In genomic region chr6:33126574-33126973, GRCm38 (mm10) we compare ENCODE assay signal across 9 mouse cellular contexts.
A peak's percentile ranks its signal among the peaks of the same experiment; 100 is the strongest.
DNase-seq lines count a peak whose midpoint lies in the region; ATAC-seq and TF ChIP-seq lines count a peak whose summit lies in the region.
"Had no signal": no experiment of that assay in that cellular context is flagged by ENCODE, and none has a peak within 500 bp of the region (broad histone marks: within the 10 kb centered on the region; RNA-seq: fewer than 3 reads in every experiment).

No protein-coding gene starts in this region.

- 10% methylated on average over 8 of the region's 8 CpGs for WGBS in midbrain, embryonic 11.5 days
- 5% methylated on average over 8 of the region's 8 CpGs for WGBS in midbrain, embryonic 15.5 days
- 5% methylated on average over 8 of the region's 8 CpGs for WGBS in kidney, embryonic 16.5 days
- 6% methylated on average over 8 of the region's 8 CpGs for WGBS in liver, embryonic 14.5 days (ENCODE audit: insufficient replicate concordance)

- H3K4me1 ChIP-seq in midbrain, embryonic 11.5 days (ENCODE audit: control insufficient read depth, insufficient read depth, low read length) = no peaks in the 10 kb centered on the region
- no peaks in the 10 kb centered on the region for H3K4me1 ChIP-seq in midbrain, embryonic 15.5 days
- no peaks in the 10 kb centered on the region for H3K4me1 ChIP-seq in kidney, embryonic 16.5 days (ENCODE audit: insufficient read depth, low read length)
- no peaks in the 10 kb centered on the region for H3K4me1 ChIP-seq in liver, embryonic 14.5 days (replicated peaks; ENCODE audit: control insufficient read depth in 2 of 2, insufficient read depth in 2 of 2, low read length in 1 of 2)
- H3K4me1 ChIP-seq: embryonic facial prominence, embryonic 13.5 days had no signal

- ATAC-seq in midbrain, embryonic 11.5 days (ENCODE audit: low FRiP score) = peak; percentile 27; the same call in 1 of the 2 replicates
- no peak for ATAC-seq in midbrain, embryonic 15.5 days (replicated peaks)
- ATAC-seq in kidney, embryonic 16.5 days (ENCODE audit: low FRiP score, low TSS enrichment) = peak; percentile 70; the same call in 1 of the 2 replicates
- no peak for ATAC-seq in liver, embryonic 14.5 days (ENCODE audit: insufficient read depth)

- no peaks in the 10 kb centered on the region for H3K27me3 ChIP-seq in midbrain, embryonic 11.5 days (ENCODE audit: control insufficient read depth, insufficient read depth, low read length)
- no peaks in the 10 kb centered on the region for H3K27me3 ChIP-seq in midbrain, embryonic 15.5 days (replicated peaks)
- no peaks in the 10 kb centered on the region for H3K27me3 ChIP-seq in kidney, embryonic 16.5 days (ENCODE audit: insufficient read depth, low read length)
- no peaks in the 10 kb centered on the region for H3K27me3 ChIP-seq in liver, embryonic 14.5 days (ENCODE audit: control insufficient read depth, insufficient read depth, low read length)
- H3K27me3 ChIP-seq: embryonic facial prominence, embryonic 13.5 days had no signal

- no peak overlapping the region for H3K9ac ChIP-seq in midbrain, embryonic 11.5 days (ENCODE audit: low read length)
- H3K9ac ChIP-seq in midbrain, embryonic 15.5 days = no peak overlapping the region
- no peak overlapping the region for H3K9ac ChIP-seq in kidney, embryonic 16.5 days (replicated peaks; ENCODE audit: low read length)
- no peak overlapping the region for H3K9ac ChIP-seq in liver, embryonic 14.5 days (replicated peaks)
- H3K9ac ChIP-seq: embryonic facial prominence, embryonic 13.5 days had no signal

- H3K4me2 ChIP-seq in midbrain, embryonic 11.5 days = no peak overlapping the region
- no peak overlapping the region for H3K4me2 ChIP-seq in midbrain, embryonic 15.5 days
- no peak overlapping the region for H3K4me2 ChIP-seq in kidney, embryonic 16.5 days (replicated peaks; ENCODE audit: low read depth, low read length)
- no peak overlapping the region for H3K4me2 ChIP-seq in liver, embryonic 14.5 days (ENCODE audit: low read depth)
- H3K4me2 ChIP-seq: embryonic facial prominence, embryonic 13.5 days had no signal

- H3K4me3 ChIP-seq in midbrain, embryonic 11.5 days (ENCODE audit: low read depth, low read length) = no peak overlapping the region
- no peak overlapping the region for H3K4me3 ChIP-seq in midbrain, embryonic 15.5 days
- H3K4me3 ChIP-seq in kidney, embryonic 16.5 days (ENCODE audit: low read length) = no peak overlapping the region
- no peak overlapping the region for H3K4me3 ChIP-seq in liver, embryonic 14.5 days (ENCODE audit: insufficient read depth in 1 of 2, low read depth in 2 of 2, low read length in 2 of 2)
- H3K4me3 ChIP-seq: embryonic facial prominence, embryonic 13.5 days had no signal

- DNase-seq in midbrain, embryonic 11.5 days (ENCODE audit: low spot score, missing footprints) = peak; percentile 94
- DNase-seq in cerebellum, adult 9-11 months = peak; percentile 51
- peak; percentile 79 for DNase-seq in gastrocnemius, postnatal 10 days
- DNase-seq in liver, embryonic 14.5 days (ENCODE audit: low read depth in 3 of 3, low spot score in 3 of 3) = peak; percentile 28 to 49 (median 38)
- DNase-seq in retina, embryonic 14.5 days (ENCODE audit: low spot score) = peak; percentile 91
- peak; percentile 42 to 67 for DNase-seq in urinary bladder, adult 18-20 months (ENCODE audit: low spot score in 2 of 2)

- peak; percentile 77 for TF ChIP-seq CTCF in liver, embryonic 14.5 days (IDR thresholded peaks at IDR 0.05; ENCODE audit: low read depth)

- H3K36me3 ChIP-seq in midbrain, embryonic 11.5 days (ENCODE audit: control insufficient read depth, insufficient read depth, low read length) = no peaks in the 10 kb centered on the region
- H3K36me3 ChIP-seq in midbrain, embryonic 15.5 days (replicated peaks) = no peaks in the 10 kb centered on the region
- no peaks in the 10 kb centered on the region for H3K36me3 ChIP-seq in kidney, embryonic 16.5 days (ENCODE audit: insufficient read depth, low read length)
- H3K36me3 ChIP-seq in liver, embryonic 14.5 days (replicated peaks; ENCODE audit: control insufficient read depth, insufficient read depth, low read depth) = no peaks in the 10 kb centered on the region
- H3K36me3 ChIP-seq: embryonic facial prominence, embryonic 13.5 days had no signal

- H3K27ac ChIP-seq in midbrain, embryonic 11.5 days (ENCODE audit: low read depth, low read length) = no peak overlapping the region
- H3K27ac ChIP-seq in midbrain, embryonic 15.5 days = no peak overlapping the region
- no peak overlapping the region for H3K27ac ChIP-seq in kidney, embryonic 16.5 days (ENCODE audit: low read length)
- H3K27ac ChIP-seq in liver, embryonic 14.5 days = no peak overlapping the region
- H3K27ac ChIP-seq: embryonic facial prominence, embryonic 13.5 days had no signal

- no peak for TF ChIP-seq EP300 in liver, embryonic 14.5 days (IDR thresholded peaks at IDR 0.05; ENCODE audit: low read depth)

- no peaks in the 10 kb centered on the region for H3K9me3 ChIP-seq in midbrain, embryonic 11.5 days (ENCODE audit: control insufficient read depth, low read length)
- H3K9me3 ChIP-seq in midbrain, embryonic 15.5 days = no peaks in the 10 kb centered on the region
- H3K9me3 ChIP-seq in kidney, embryonic 16.5 days (ENCODE audit: low read length) = no peaks in the 10 kb centered on the region
- H3K9me3 ChIP-seq in liver, embryonic 14.5 days (ENCODE audit: control insufficient read depth, low read length) = no peaks in the 10 kb centered on the region
- H3K9me3 ChIP-seq: embryonic facial prominence, embryonic 13.5 days had no signal

Comparison
In these comparisons a context has a peak if more than half of its experiments do, and no peak if none do; other contexts are left out.
1. ATAC-seq: peak in midbrain, embryonic 11.5 days (single experiment) and kidney, embryonic 16.5 days (single experiment); none in midbrain, embryonic 15.5 days (single experiment) and liver, embryonic 14.5 days (single experiment).
2. DNase-seq: peak in every context shown above with its lines; median percentile 94 in midbrain, embryonic 11.5 days; 91 in retina, embryonic 14.5 days; 79 in gastrocnemius, postnatal 10 days; 54 in urinary bladder, adult 18-20 months; 51 in cerebellum, adult 9-11 months; 38 in liver, embryonic 14.5 days.